Mouse (Mus musculus): Measurements from ENCODE around the gene Ephb2.

- no peak for TF ChIP-seq ZNF384 (IDR thresholded peaks at IDR 0.05; ENCODE audit: low read depth, low read length)
- TF ChIP-seq HCFC1 (IDR thresholded peaks at IDR 0.05; ENCODE audit: borderline replicate concordance, insufficient read depth, low read length), result no peak
- TF ChIP-seq MAFK (IDR thresholded peaks at IDR 0.05; ENCODE audit: insufficient read depth, low read depth, low read length), result no peak
Measured at GRCm38 (mm10) chr4:136842802-136843201, 7.0 kb upstream of the Ephb2 start.

Data from ES-E14 (cell line).